Mouse (Mus musculus) left cerebral cortex, postnatal 25 days (tissue): ENCODE results near the gene Il6ra. TPM values are rescaled to one million over a fixed set of nuclear protein-coding genes. Genes with fewer than 3 reads are reported as not detected.

Experiments
- DNase-seq, 2 experiments: peaks; one replicate each; pipeline ENCODE4 v3.0.0; 2022; ENCODE audit warnings: low spot score in 2 of 2, mixed read lengths in 1 of 2
- intact Hi-C: fragments of 180-260 bp; cut with DNase I; formaldehyde crosslinking; loops from one replicate; pipeline ENCODE4 v1.15.1; 2025
- total RNA-seq, 2 experiments: library from RNA; stranded (reverse); gene quantifications; 2 replicates each; pipeline ENCODE4 v1.2.3; 2021

Il6ra gene
- total RNA-seq, 2 experiments from 2014 or later = 4.7 to 5.0 TPM

DNA sequence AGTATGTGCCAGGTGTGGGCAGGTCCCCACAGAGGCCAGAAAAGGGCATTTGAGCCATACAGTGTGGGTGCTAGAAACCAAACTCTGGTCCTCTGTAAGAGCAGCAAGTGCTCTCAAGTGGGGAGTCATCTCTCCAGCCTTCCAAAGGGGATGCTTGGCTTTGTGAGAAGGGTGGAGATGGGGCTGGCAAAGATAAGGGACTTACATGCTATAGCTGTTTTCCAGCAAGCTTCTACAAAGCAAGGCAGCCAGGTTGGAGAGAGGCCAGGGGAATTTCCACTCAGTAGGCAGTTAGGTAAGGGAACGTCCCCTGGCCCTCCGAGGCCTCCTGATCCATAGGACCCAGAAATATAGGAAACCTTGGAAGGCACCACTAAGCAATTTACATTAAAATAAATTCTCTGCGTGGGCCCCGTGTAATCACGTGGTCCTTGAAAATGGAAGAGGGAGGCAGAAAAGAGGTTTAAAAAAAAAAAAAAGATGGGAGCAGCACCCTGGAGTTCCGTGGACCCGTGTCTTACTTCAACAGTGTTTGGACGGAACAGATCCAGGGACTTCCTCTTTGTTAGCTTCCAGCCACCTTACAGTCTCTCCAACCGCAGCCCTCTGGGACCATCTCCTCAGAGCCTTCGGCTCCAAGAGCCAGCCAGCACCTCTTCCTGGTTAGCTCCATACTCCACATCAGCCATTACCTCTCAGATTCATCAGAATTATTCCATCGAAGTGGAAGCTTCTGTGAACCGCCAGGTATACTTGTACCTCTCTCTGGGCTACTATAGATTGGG, 92.5 kb downstream of the Il6ra start:
- DNase-seq = no peak
- intact Hi-C loops = no loop called here

DNA sequence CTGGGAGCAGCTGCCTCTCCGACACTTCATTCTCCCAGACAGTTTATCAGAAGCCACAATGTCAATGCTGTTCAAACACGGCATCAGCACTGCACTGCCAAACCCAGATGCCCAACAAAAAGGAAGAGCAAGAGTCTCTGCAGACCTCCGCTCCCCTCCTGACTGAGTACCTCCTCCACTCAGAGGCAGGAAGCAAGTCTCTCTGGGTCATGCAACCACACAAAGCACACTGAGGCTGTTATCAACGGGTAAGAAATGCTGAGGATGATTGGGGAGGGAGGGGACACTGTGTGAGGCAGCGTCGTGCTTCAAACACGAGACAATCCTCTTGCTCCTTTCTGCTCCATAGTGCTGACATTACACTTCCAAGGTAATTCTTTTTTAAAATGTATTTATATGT, 93.1 kb downstream of the Il6ra start:
- intact Hi-C loops = loop anchor here (5.0 kb wide), 1 partner anchor 37 kb away; no protein-coding TSS in a partner anchor
- DNase-seq = no peak

DNA sequence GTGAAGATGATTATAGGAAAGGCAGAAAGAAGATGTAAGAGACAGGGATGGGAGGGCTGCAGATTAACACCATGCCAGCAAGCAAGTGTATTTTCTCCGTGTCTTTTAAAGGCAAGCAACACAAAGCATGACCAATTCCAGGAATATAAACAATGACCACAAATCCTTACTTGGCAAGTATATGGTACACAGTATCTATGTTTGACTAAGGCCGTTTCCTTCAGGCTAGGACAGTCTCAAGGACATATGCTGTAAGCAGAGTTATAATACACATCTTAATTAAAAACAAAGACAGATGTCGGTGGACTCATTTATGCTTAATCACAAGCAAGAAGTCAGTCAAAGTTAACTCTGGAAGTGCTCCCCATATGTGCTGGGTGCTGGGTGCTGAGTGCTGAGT, 94.4 kb downstream of the Il6ra start:
- intact Hi-C loops = loop anchor here (5.0 kb wide), 1 partner anchor 39 kb away; no protein-coding TSS in a partner anchor

DNA sequence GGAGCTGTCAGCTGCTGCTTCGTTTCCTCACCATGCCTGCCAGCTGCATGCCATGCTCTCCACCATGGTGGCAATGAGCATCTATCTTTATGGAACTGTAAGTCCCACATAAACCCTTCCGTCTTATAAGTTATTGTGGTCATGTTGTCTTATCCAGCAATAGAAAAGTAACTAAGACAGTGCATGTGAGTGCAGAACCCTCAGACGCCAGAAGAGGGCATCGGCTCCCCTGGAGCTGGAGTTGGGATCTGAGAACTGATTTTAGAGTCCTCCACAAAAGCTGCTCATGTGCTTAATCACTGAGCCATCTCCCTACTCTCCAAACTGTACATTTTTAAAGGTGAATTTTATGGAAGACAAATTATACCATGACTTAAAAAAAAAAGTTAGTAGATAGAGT, 95.9 kb downstream of the Il6ra start:
- DNase-seq = no peak
- intact Hi-C loops = loop anchor here (5.0 kb wide), 1 partner anchor 40 kb away; no protein-coding TSS in a partner anchor

More for the DNA sequence above, 94.4 kb downstream of the Il6ra start:
- DNase-seq = no peak

Other genes starting within 250 kb of the Il6ra start
- gene Adar, start 198.2 kb downstream of the Il6ra start, total RNA-seq = 100 to 1,000 TPM; 127 to 140 TPM
- 10 to 100 TPM; 25.5 to 26.2 TPM for gene Chrnb2, start 148.6 kb downstream of the Il6ra start, total RNA-seq
- gene Ube2q1, start 139.6 kb downstream of the Il6ra start, total RNA-seq = 10 to 100 TPM; 87.1 to 89.9 TPM
- gene She, start 81.8 kb downstream of the Il6ra start, total RNA-seq = 1 to 10 TPM; 3.1 to 3.4 TPM
- gene Atp8b2, start 50.3 kb upstream of the Il6ra start, total RNA-seq = 100 to 1,000 TPM in 1 of 2 experiments, 10 to 100 TPM in 1; 93.5 to 110 TPM
- 100 to 1,000 TPM in 1 of 2 experiments, 10 to 100 TPM in 1; 99.7 to 104 TPM for gene Hax1, start 85.6 kb upstream of the Il6ra start, total RNA-seq
- gene 4933434E20Rik, start 138.4 kb upstream of the Il6ra start, total RNA-seq = 10 to 100 TPM; 84.3 to 87.2 TPM
- 100 to 1,000 TPM; 182 to 205 TPM for gene Ubap2l, start 139.4 kb upstream of the Il6ra start, total RNA-seq
- gene Tpm3, start 159.5 kb upstream of the Il6ra start, total RNA-seq = 100 to 1,000 TPM; 190 to 191 TPM
- gene Nup210l, start 190.9 kb upstream of the Il6ra start, total RNA-seq = under 1 TPM; 0.27 to 0.46 TPM